Mouse (Mus musculus) urinary bladder, postnatal 4 days (tissue): ENCODE measurements at regions not wholly inside any gene's neighbourhood (a gene's known extent, or its start where the extent isn't known, plus 50 kb on each side); places are given as distances from the start of the nearest gene placed in this dataset.

ENCODE experiments used
- DNase-seq, 2 experiments: peaks; one replicate each; pipeline ENCODE4 v3.0.0; 2021 to 2022; ENCODE audit warnings: low spot score in 2 of 2

GRCm38 (mm10) chr9:59232682-59233081 is 58.7 kb upstream of the Adpgk start:
- DNase-seq = no peak

- no peak for DNase-seq
These were observed 59.4 kb upstream of the Adpgk start for GRCm38 (mm10) chr9:59231947-59232346.

- no peak for DNase-seq
These were observed 60.2 kb upstream of the Adpgk start for GRCm38 (mm10) chr9:59231186-59231585.

GRCm38 (mm10) chr9:59230161-59230560 is 61.2 kb upstream of the Adpgk start:
- DNase-seq = peak in 1 of 2 experiments; percentile 19

- no peak for DNase-seq
These were observed 63.4 kb upstream of the Adpgk start for GRCm38 (mm10) chr9:59227948-59228347.

- no peak for DNase-seq
These were observed 65.0 kb upstream of the Adpgk start for GRCm38 (mm10) chr9:59226361-59226760.

- no peak for DNase-seq
These were observed 72.1 kb upstream of the Adpgk start for GRCm38 (mm10) chr9:59219277-59219676.

- DNase-seq = no peak
These were observed 88.5 kb upstream of the Adpgk start for GRCm38 (mm10) chr9:59202654-59203514.

- DNase-seq = no peak
These were observed 91.7 kb upstream of the Adpgk start for GRCm38 (mm10) chr9:59199495-59200196.

- no peak for DNase-seq
These were observed 93.0 kb upstream of the Adpgk start for GRCm38 (mm10) chr9:59198221-59198875.

- DNase-seq = no peak
These were observed 93.9 kb upstream of the Adpgk start for GRCm38 (mm10) chr9:59197506-59197905.

GRCm38 (mm10) chr9:59193971-59194370 is 97.4 kb upstream of the Adpgk start:
- DNase-seq = no peak

- no peak for DNase-seq
These were observed 102.2 kb upstream of the Adpgk start for GRCm38 (mm10) chr9:59189141-59189540.

- no peak for DNase-seq
These were observed 102.9 kb upstream of the Adpgk start for GRCm38 (mm10) chr9:59188411-59188810.

- no peak for DNase-seq
These were observed 105.0 kb upstream of the Adpgk start for GRCm38 (mm10) chr9:59186326-59186725.

GRCm38 (mm10) chr9:59184089-59184488 is 107.3 kb upstream of the Adpgk start:
- no peak for DNase-seq

GRCm38 (mm10) chr9:59182906-59183305 is 108.5 kb upstream of the Adpgk start:
- DNase-seq = no peak

GRCm38 (mm10) chr9:59182490-59182889 is 108.9 kb upstream of the Adpgk start:
- DNase-seq = no peak

- no peak for DNase-seq
These were observed 119.8 kb upstream of the Adpgk start for GRCm38 (mm10) chr9:59171576-59171975.

- DNase-seq = no peak
These were observed 127.2 kb upstream of the Neo1 start for GRCm38 (mm10) chr9:59163390-59163976.

GRCm38 (mm10) chr9:59162954-59163353 is 126.7 kb upstream of the Neo1 start:
- no peak for DNase-seq

GRCm38 (mm10) chr9:59157663-59158062 is 121.4 kb upstream of the Neo1 start:
- no peak for DNase-seq
